Mouse (Mus musculus) hindbrain, embryonic 15.5 days (tissue): ENCODE results near the gene Erc2. TPM values are rescaled to one million over a fixed set of nuclear protein-coding genes. Genes with fewer than 3 reads are reported as not detected.
A peak's percentile ranks its signal among the peaks of the same experiment; 100 is the strongest.

Experiments used
- ATAC-seq: fragments of 200-750 bp; cut with Nextera tagmentation; 2 replicates; pipeline ENCODE4 v1.8.0; 2017; ENCODE audit warnings: low read depth, moderate number of reproducible peaks, moderate TSS enrichment; ENCODE audit not compliant: low FRiP score
- H3K27ac ChIP-seq: fragments of 300-500 bp; sonication (generic); replicated peaks from 2 replicates; pipeline ENCODE4 v1.5.1; 2015; ENCODE audit warnings: mild to moderate bottlenecking, inconsistent platforms
- H3K27me3 ChIP-seq: fragments of 300-500 bp; sonication (generic); 2 replicates; pipeline ENCODE4 v1.6.1; 2015; ENCODE audit warnings: control low read depth, inconsistent platforms
- H3K36me3 ChIP-seq: fragments of 300-500 bp; sonication (generic); 2 replicates; pipeline ENCODE4 v1.6.1; 2015; ENCODE audit warnings: control low read depth, inconsistent platforms
- H3K4me1 ChIP-seq: fragments of 300-500 bp; sonication (generic); replicated peaks from 2 replicates; pipeline ENCODE4 v1.6.1; 2015; ENCODE audit warnings: control low read depth, inconsistent platforms
- H3K4me2 ChIP-seq: fragments of 300-500 bp; sonication (generic); 2 replicates; pipeline ENCODE4 v1.6.1; 2015; ENCODE audit warnings: moderate library complexity, mild to moderate bottlenecking, inconsistent platforms
- H3K4me3 ChIP-seq: fragments of 300-500 bp; sonication (generic); 2 replicates; pipeline ENCODE4 v1.5.1; 2015; ENCODE audit warnings: mild to moderate bottlenecking, inconsistent platforms
- H3K9ac ChIP-seq: fragments of 300-500 bp; sonication (generic); 2 replicates; pipeline ENCODE4 v1.6.1; 2015; ENCODE audit warnings: inconsistent platforms
- H3K9me3 ChIP-seq: fragments of 300-500 bp; sonication (generic); 2 replicates; pipeline ENCODE4 v1.6.1; 2016; ENCODE audit warnings: control low read depth, inconsistent platforms
- WGBS: fragments of 180-500 bp; shearing (Covaris S2); methylation state at CpG from one replicate; pipeline ENCODE4 v1.1.7; 2015; 5-methylcytosine and 5-hydroxymethylcytosine counted together
- polyA plus RNA-seq: library from polyadenylated mRNA; unstranded; fragments of >200 nt; fragmentation: Nextera tagmentation; extraction: Ambion mirVana; gene quantifications from 2 replicates; pipeline ENCODE4 v1.2.1, GENCODE M21; 2015

Gene Erc2
- polyA plus RNA-seq, 1 experiment from 2014 or later, result 76.4 TPM

DNA sequence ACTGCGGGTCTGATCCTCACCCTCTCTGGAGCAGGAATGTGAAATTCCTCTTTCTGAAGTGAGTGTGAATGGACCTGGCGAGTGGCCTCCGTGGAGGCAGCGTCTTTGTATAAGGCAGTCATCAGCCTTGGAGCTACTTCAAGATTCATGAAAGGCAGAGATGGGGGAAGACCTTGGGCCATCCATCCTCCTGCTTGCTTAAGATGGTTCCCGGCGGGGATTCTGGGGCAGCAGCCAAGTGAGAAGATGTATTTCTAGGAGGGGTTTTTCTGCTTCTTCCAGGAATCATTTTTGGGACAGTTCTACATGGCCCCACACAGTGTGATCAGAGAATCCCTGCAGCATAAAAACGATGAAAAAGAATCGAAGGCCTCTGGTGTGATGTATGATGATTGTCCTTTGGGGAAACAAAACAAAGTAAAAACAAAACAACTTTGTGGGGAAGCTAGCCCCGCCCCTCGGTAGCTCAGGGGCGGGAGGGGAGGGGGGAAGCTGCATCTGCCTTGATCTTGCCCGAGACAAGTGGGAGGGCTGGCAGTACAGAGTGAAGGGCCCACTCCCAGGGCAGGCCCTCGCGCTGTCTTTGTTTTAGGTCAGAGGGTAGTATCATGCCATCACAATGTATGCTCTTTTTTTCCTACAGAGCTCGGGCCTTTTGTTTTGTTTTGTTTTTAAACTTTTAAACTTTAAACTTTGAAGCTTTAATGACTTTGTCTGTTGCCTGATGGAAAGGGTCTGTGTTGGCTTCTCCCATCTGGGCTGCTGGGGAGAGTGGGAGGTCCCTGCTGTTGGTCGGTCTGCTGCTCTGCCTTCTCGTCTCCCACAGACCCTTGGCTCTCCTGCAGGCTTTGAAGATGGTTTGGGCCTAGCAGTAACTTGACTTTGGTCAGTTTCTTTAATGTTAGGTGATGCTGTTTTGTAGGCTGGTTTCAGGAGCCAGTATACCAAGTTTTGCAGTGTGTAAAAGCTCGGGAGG lies 435.9 kb downstream of the Erc2 start:
- H3K4me3 ChIP-seq, result no peak overlapping the region
- H3K27me3 ChIP-seq, result no peaks in the 10 kb centered on the region
- WGBS, result 9% methylated on average over 18 of the region's 18 CpGs
- no peak overlapping the region for H3K9ac ChIP-seq
- H3K27ac ChIP-seq, result peak overlapping the region; percentile 47
- H3K36me3 ChIP-seq, result no peaks in the 10 kb centered on the region
- peak overlapping the region; percentile 11; the same call in 1 of the 2 replicates for H3K4me2 ChIP-seq
- peaks cover 12% of the 10 kb centered on the region for H3K4me1 ChIP-seq
- no peaks in the 10 kb centered on the region for H3K9me3 ChIP-seq
- ATAC-seq, result peak; percentile 85

DNA sequence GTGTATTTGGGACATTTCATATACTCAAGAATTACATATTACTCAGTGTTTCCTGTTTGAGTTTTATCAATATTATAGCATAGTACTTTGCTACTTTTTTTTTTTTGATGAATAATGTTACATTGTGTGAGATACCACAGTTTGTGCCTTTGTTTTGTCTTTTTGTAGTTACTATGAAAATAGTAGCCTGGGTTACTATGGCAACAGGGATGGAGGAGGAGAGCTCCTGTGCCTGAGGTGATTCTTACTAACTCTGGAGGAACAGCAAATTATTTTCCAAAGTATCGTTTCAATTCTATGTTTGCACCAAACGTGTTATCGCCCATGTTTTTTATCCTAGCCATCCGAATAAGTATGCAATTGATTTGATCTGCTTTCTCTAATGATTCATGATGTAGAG lies 438.7 kb downstream of the Erc2 start:
- H3K9me3 ChIP-seq, result no peaks in the 10 kb centered on the region
- no peak for ATAC-seq
- no peak overlapping the region for H3K27ac ChIP-seq
- no peak overlapping the region for H3K9ac ChIP-seq
- H3K4me3 ChIP-seq, result no peak overlapping the region
- H3K27me3 ChIP-seq, result no peaks in the 10 kb centered on the region
- no peaks in the 10 kb centered on the region for H3K36me3 ChIP-seq
- peaks cover 12% of the 10 kb centered on the region for H3K4me1 ChIP-seq
- H3K4me2 ChIP-seq, result no peak overlapping the region
- 60% methylated on average over 4 of the region's 4 CpGs for WGBS

DNA sequence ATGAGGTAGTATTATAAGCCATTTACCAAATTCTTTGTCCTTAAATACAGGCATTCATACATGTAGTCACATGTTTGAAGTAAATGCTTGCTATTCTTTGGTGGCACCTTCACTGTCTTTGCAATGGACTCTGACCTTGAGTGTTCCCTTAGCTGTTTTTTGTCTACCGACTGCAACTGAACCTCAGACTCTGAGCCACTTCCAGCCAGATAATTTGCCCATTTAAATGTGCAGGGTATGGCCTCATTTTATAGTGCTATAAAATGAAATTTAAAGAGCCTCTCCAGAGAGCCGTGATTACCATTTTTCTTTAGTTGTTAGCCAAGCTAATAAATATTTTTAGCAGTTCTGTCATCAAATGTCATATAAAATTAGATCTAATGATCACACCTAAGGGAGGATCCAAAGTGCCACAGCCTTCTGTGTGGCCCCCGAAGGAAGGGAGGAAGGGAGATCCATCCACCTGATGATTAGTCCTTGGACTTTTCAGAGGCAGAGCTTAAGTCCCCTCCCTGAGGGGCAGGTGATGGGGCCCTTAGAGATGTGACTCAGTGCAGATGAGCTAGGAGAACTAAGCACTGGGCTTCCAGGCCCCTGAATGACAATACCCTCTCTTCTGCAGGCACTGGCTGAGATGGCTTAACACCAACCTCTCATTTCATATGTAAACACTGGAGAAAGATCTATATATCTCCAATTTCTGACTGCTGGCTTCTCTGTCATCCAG lies 439.6 kb downstream of the Erc2 start:
- Histone ChIP-seq H3K4me2 (no peak overlapping the region), H3K4me3 (no peak overlapping the region), H3K4me1 (peaks cover 12% of the 10 kb centered on the region), H3K9me3 (no peaks in the 10 kb centered on the region), H3K27me3 (no peaks in the 10 kb centered on the region), H3K9ac (no peak overlapping the region), H3K36me3 (no peaks in the 10 kb centered on the region), H3K27ac (no peak overlapping the region)
- WGBS, result 68% methylated on average over 3 of the region's 3 CpGs
- ATAC-seq, result no peak

DNA sequence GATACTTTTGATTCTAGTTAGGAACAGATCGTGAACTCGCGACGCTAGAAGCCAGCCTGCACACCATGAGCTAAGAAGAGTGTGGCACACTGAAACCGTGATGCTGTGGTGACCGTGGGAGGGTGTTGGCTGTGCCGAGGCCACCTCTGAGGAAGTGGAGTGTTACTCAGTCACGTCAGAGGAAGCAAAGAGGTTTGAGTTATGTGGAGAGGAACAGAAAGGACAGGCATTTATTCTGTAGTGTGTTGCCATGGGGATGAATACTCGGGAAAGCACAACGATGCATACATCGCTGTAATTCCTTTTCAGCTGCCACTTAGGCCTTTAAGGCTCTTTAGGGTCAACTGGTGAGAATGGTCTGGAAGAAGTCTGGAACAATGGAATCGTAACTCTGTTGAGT lies 445.8 kb downstream of the Erc2 start:
- WGBS, result 32% methylated on average over 12 of the region's 12 CpGs
- Histone ChIP-seq H3K9ac (no peak overlapping the region), H3K4me1 (0 out of 2 replicates have a peak, but pooled peaks cover 4% of the 10 kb centered on the region), H3K36me3 (no peaks in the 10 kb centered on the region), H3K4me2 (no peak overlapping the region), H3K4me3 (no peak overlapping the region), H3K27ac (no peak overlapping the region), H3K27me3 (no peaks in the 10 kb centered on the region), H3K9me3 (no peaks in the 10 kb centered on the region)
- no peak for ATAC-seq

- 91% methylated on average over 2 of the region's 2 CpGs for WGBS
- Histone ChIP-seq H3K27ac (no peak overlapping the region), H3K4me3 (no peak overlapping the region), H3K9me3 (no peaks in the 10 kb centered on the region), H3K9ac (no peak overlapping the region), H3K4me2 (no peak overlapping the region), H3K4me1 (0 out of 2 replicates have a peak, but pooled peaks cover 4% of the 10 kb centered on the region), H3K27me3 (no peaks in the 10 kb centered on the region), H3K36me3 (no peaks in the 10 kb centered on the region)
- no peak for ATAC-seq
Observed at GRCm38 (mm10) chr14:28069826-28070225, 447.6 kb downstream of the Erc2 start.

DNA sequence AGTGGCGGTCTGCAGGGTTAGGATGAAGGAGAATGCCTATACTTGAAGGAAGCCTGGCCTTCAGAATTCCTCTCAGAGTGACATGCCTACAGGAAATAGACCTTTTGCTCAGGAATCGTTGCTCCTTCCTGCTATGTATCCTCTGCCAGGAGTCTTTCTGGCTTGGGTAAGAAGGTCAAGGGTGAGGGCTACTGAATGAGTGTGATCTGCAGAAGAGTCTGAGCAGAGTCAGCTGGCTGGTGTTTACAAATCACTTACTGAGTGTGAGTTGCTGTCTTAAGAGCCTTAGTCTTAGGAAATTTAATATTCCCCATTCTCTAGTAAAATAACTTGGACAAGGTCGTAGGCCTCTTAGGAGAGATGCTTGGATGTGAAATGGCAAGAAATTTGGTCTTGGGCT lies 450.3 kb downstream of the Erc2 start:
- no peak for ATAC-seq
- 0 out of 2 replicates have a peak, but pooled peaks cover 4% of the 10 kb centered on the region for H3K4me1 ChIP-seq
- no peak overlapping the region for H3K9ac ChIP-seq
- H3K4me3 ChIP-seq, result no peak overlapping the region
- H3K27ac ChIP-seq, result no peak overlapping the region
- no peaks in the 10 kb centered on the region for H3K36me3 ChIP-seq
- no peak overlapping the region for H3K4me2 ChIP-seq
- H3K27me3 ChIP-seq, result no peaks in the 10 kb centered on the region
- no peaks in the 10 kb centered on the region for H3K9me3 ChIP-seq
- 90% methylated on average over 3 of the region's 3 CpGs for WGBS

- Histone ChIP-seq H3K4me1 (no peaks in the 10 kb centered on the region), H3K36me3 (no peaks in the 10 kb centered on the region), H3K4me2 (no peak overlapping the region), H3K27ac (no peak overlapping the region), H3K9ac (no peak overlapping the region), H3K4me3 (no peak overlapping the region), H3K9me3 (no peaks in the 10 kb centered on the region), H3K27me3 (no peaks in the 10 kb centered on the region)
- ATAC-seq, result no peak
- 62% methylated on average over 8 of the region's 8 CpGs for WGBS
Observed at GRCm38 (mm10) chr14:28089636-28090443, 467.6 kb downstream of the Erc2 start.

DNA sequence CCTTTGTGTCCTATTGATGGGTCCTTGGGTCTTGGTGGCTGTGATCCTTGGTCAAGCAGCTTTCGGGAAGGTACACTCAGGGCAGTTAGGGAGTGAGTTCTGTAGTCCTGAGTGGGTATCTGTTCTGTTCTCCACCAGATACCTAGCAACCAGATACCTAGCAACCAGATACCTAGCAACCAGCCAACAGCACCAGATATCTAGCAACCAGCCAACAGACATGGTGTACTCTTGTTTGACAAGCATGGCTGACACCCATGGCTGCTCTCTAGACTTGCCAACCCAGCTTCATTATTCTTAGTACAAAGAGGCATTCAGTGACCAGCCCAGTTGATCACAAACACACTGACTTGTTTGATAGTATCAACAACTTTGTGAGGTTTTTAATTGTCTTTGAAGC lies 469.1 kb downstream of the Erc2 start:
- H3K27me3 ChIP-seq, result no peaks in the 10 kb centered on the region
- no peaks in the 10 kb centered on the region for H3K4me1 ChIP-seq
- H3K36me3 ChIP-seq, result no peaks in the 10 kb centered on the region
- no peak overlapping the region for H3K4me2 ChIP-seq
- no peaks in the 10 kb centered on the region for H3K9me3 ChIP-seq
- no peak overlapping the region for H3K27ac ChIP-seq
- 79% methylated on average over 1 of the region's 1 CpGs for WGBS
- H3K4me3 ChIP-seq, result no peak overlapping the region
- ATAC-seq, result no peak; the same call in 1 of the 2 replicates
- no peak overlapping the region for H3K9ac ChIP-seq

DNA sequence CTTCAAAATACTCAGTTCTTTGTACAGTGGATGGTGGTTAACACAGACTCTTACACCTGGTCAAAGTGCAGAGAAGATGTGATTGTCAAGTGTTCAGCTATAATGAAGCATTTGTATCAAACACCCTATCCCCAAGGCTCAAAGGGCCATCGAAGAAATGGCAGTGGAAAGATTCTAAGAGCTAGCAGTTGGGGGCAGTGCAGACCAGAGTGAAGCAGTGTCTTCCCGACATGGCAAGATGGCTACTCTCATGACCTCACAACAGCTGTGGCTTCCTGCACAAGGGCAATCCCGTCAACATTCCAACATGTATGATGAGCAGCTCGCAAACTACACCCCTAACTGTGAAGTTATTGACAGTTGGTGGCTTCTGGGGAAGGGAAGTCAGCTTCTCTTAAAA lies 471.0 kb downstream of the Erc2 start:
- ATAC-seq, result no peak
- Histone ChIP-seq H3K4me3 (no peak overlapping the region), H3K9ac (no peak overlapping the region), H3K9me3 (no peaks in the 10 kb centered on the region), H3K27ac (no peak overlapping the region), H3K4me2 (no peak overlapping the region), H3K36me3 (no peaks in the 10 kb centered on the region), H3K27me3 (no peaks in the 10 kb centered on the region), H3K4me1 (no peaks in the 10 kb centered on the region)
- 80% methylated on average over 4 of the region's 4 CpGs for WGBS

DNA sequence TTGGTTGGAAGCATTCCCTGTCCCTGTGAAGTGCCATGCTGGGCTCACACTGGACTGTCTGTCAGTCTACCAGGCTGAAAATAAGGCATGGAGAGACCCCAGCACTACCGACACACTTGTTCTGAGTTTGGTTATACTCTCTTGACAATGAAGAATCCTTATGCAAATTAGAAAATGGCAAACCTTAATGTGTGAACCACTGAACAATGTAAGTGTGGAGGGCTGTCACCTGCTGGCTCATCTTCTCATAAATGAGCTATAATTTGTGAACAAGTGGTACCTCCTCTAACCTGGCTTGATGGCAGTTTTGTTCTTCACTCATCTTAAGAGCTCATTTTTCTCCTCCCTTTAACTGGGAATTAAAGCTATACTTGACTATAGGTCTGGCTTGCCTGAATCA lies 471.7 kb downstream of the Erc2 start:
- no peaks in the 10 kb centered on the region for H3K9me3 ChIP-seq
- no peak overlapping the region for H3K27ac ChIP-seq
- no peaks in the 10 kb centered on the region for H3K27me3 ChIP-seq
- no peak overlapping the region for H3K4me3 ChIP-seq
- H3K9ac ChIP-seq, result no peak overlapping the region
- H3K36me3 ChIP-seq, result no peaks in the 10 kb centered on the region
- no peak for ATAC-seq
- no peaks in the 10 kb centered on the region for H3K4me1 ChIP-seq
- WGBS, result 69% methylated on average over 1 of the region's 1 CpGs
- H3K4me2 ChIP-seq, result no peak overlapping the region

GRCm38 (mm10) chr14:28099084-28099483 lies 476.9 kb downstream of the Erc2 start:
- Histone ChIP-seq H3K27ac (no peak overlapping the region), H3K36me3 (no peaks in the 10 kb centered on the region), H3K9ac (no peak overlapping the region), H3K27me3 (no peaks in the 10 kb centered on the region), H3K4me1 (no peaks in the 10 kb centered on the region), H3K4me3 (no peak overlapping the region), H3K9me3 (no peaks in the 10 kb centered on the region), H3K4me2 (no peak overlapping the region)
- no peak for ATAC-seq
- WGBS, result 95% methylated on average over 5 of the region's 5 CpGs
